Mouse (Mus musculus) cerebellum, adult 18-20 months (tissue): ENCODE data around the gene Anxa3.

ENCODE experiments used
- DNase-seq, 2 experiments: peaks; one replicate each; pipeline ENCODE4 v3.0.0; 2021

The Anxa3 gene

DNA sequence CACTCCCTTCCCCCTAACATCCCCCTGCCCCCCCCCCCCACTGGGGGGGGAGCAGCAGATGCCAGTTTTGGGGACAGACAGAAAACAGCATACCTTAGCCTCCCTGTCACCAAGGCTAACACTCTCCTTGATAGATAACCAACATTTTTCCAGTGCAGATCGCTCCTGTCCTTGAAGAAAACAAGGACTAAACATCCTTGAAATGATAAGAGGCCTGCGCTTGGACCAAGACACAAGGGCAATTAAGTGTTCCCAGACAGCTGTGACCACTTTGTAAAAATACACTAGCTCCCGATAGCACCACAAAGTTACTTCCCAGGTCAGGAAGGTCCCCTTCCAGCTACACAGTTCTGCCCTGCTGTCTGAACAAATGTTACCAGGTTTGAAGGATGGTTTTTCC, 55.2 kb downstream of the Anxa3 start:
- DNase-seq, result no peak

- no peak for DNase-seq
Measured at GRCm38 (mm10) chr5:96849232-96849631, 56.1 kb downstream of the Anxa3 start.

DNA sequence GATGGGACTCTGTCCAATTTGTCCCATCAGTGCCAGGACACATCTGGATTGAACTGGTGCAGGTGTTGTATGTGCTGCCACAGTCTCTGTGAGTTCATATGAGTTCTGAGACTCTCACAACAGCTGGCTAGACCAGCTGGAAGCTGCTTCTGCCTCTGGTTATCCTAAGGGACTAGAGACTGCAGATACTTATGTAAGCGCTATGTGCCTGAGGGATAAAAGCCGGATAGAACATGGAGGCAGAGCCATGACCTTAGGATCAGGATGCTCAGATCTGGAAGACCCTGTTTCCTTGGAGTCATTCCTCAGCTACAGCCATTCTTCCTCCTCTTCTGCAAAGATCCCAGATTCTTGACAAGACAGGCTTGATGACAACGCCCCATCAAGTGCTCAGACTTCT, 60.3 kb downstream of the Anxa3 start:
- DNase-seq, result no peak

- DNase-seq, result no peak
Measured at GRCm38 (mm10) chr5:96854350-96854749, 61.2 kb downstream of the Anxa3 start.

DNA sequence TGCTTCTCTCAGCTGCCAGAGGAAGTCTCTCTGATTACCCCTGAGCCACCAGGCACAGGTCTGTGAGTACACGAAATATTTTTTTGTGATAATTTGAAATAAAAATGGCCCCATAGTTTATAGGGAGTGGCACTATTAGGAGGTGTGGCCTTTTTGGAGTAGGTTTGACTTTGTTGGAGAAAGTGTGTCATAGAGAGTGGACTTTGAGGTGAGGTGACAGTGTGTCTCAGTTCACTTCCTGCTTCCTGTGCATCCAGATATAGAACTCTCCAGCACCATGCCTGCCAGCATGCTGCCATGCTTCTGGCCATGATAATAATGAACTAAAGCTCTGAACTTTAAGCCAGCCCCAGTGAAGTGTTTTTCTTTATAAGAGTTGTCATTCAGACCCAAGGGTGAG, 66.8 kb downstream of the Anxa3 start:
- no peak for DNase-seq

DNA sequence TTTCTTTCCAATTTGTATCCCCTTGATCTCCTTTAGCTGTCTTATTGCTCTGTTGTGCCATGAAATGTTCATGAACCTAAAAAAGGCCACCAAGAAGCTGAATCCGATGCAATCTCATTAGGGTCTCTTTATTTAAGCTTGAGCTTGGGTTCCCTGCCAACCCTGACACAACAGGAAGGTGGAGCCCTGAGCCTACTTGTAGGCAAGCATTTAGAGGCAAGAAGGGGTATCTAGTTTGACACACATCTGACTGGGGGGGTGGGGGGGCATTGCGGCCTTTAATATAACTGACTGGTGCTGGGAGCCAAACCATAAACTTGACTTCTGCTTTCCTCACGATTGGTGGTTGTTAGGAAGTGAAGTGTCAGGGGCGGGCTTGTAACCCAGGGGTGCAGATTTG, 74.0 kb downstream of the Anxa3 start:
- DNase-seq, result no peak

DNA sequence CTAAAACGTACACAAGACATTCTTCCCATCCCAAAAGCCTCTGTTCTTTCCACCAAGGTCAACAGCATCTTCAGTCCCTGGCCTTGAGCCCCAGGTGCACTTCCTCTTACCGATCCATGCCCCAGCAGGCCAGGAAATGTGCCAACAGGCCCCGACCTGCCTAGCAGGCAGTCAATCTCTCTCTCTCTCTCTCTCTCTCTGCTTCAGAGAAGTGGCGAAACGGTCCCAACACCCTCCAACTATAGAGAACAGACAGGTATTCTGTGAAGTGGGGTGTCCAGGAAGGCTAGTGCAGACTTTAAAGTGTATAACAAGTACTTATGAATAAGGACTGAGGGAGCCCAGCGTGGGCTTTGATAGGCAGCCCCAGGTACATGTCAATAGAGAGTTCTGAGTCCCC, 75.8 kb downstream of the Anxa3 start:
- DNase-seq, result no peak

GRCm38 (mm10) chr5:96870996-96871395, 77.9 kb downstream of the Anxa3 start:
- DNase-seq, result no peak

DNA sequence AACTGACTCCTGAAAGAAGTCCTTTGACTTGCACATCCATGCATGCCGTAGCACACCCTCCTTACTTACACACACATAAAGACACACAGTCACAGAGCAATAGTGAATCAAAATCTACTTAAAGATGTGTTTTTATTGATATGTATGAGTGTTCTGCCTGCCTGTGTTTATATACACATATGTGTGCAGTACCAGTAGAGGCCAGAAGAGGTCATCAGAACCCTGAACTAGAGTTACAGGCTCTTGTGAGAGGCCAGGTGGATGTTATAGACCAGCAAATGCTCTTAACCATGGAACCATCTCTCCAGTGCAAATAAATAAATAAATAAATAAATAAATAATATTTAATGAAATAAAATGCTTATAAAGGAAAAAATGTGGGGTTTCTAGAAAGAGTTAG, 85.0 kb downstream of the Anxa3 start:
- DNase-seq, result no peak

DNA sequence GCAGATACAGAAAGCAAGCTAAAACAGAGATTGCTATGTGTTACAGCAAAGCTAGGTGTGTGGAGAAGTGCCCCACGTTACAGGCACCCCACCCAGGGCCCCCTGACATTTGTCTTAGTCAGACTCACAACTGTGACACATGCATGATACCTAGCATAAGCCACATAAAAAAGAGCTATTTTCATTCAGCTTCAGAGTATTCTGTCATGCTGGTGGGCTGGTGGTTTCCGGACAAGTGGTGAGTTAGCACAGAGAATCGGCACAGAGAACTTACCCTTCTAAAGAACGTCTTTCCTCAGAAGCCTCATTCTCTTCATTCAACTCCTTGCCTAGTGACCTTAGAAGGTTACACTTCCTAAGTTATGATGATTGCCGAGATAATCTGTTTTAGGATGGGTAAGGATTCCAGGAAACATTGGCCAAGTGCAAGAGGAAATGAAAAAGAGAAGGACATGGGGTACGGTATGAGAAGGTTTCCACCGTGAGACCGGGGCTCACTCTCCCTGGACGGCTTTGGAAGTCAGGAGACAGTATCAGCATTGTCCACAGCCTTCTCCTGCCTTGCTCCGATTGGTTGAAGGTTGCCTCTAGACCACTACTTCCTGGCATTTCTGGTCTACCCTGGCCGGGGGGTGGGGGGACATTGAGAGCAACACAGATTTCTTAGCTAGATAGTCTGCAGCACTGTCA, 85.9 kb downstream of the Anxa3 start:
- no peak for DNase-seq

DNA sequence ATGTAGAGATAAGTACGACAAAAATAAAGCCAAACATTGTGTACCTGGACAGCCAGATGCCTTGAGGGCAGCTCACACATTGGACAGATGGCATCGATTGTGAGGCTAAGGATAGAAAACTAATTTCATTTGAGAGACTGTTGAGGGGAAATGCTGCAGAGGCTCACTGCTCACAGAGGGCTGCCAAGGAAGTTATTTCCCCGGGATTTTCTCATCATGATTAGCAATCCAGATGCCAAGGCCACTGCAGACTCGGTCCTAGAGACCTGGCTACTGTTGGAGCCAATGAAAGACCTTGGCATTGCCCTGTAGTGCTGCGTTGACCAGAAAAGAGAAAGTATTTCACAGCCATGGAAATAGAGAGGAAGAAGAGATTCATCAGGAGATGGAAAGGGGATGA, 87.1 kb downstream of the Anxa3 start:
- peak; percentile 6 to 12 for DNase-seq

GRCm38 (mm10) chr5:96881118-96881517, 88.0 kb downstream of the Anxa3 start:
- no peak for DNase-seq

DNA sequence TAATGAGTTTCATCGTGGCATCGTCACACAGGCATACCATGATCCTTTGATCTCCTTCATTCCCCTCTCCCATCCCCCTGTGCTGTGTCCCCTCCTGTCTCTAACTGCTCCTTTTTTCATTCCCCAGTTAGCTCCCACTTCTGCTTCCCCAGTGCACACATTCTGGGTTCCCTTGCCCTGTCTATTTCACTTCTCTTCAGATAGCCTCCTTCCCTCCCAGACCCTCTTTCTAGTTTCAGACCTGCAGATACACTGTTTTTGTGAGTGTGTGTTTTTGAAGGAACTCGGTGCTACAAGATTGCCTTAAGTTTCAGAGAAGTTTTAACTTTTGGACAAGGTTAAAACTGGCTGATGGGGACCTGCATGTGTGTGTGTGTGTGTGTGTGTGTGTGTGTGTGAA, 88.5 kb downstream of the Anxa3 start:
- no peak for DNase-seq

DNA sequence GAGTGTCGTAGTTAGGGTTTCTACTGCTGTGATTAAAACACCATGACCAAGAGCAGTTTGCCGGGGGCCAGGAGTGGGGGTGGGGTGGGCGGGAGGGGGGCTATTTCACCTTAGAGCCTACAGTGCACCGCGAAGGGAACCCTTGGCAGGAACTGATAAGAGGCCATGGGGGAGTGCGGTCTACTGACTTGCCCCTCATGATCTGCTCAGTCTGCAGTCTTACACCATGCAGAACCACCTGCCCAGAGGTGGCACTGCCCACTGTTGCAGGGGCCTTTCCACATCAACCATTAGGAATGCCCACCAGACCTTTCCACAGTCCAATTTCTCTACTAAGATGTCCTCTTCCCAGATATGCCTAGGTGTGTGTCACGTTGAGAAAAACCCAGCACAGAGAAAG, 92.1 kb downstream of the Anxa3 start:
- DNase-seq, result no peak

GRCm38 (mm10) chr5:96888396-96888795, 95.3 kb downstream of the Anxa3 start:
- no peak for DNase-seq

- DNase-seq, result peak in 1 of 2 experiments; percentile 9
Measured at GRCm38 (mm10) chr5:96890367-96890766, 97.2 kb downstream of the Anxa3 start.
